Mouse (Mus musculus) testis, adult 2 months (tissue): Measurements from ENCODE around the gene Foxb2.

Source experiments
- CTCF ChIP-seq: fragments of 200-500 bp; IDR thresholded peaks from 2 replicates; pipeline ENCODE4 v1.5.1; 2012; ENCODE audit warnings: low read depth, mild to moderate bottlenecking, inconsistent platforms, low read length, moderate library complexity; ENCODE audit not compliant: control insufficient read depth, insufficient read depth, insufficient replicate concordance
- POLR2A ChIP-seq: fragments of 200-500 bp; IDR thresholded peaks from 2 replicates; pipeline ENCODE4 v1.6.1; 2012; ENCODE audit warnings: low read depth, mild to moderate bottlenecking, inconsistent platforms, low read length, moderate library complexity; ENCODE audit not compliant: control insufficient read depth

DNA sequence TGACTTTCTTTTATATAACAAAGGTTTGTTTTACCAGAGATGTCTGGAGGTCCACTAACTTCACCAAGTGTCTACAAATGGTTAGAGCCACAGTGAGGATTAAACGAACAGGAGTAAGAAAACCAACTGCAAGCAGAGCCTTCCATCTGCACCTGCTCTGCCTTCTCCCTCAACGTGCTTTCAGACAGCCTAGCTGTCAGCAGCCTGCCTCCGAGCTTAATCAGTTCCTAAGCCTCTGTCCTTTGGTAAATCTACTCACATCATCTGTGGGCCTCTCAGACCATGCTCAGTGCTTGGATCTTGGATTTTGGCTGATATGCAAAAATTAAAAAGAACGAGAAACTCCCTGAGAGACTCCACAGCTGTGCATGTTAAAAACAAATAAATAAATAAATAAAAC, 15.0 kb downstream of the Foxb2 start:
- no peak for TF ChIP-seq CTCF
- no peak for TF ChIP-seq POLR2A
